Mouse (Mus musculus) midbrain, embryonic 11.5 days (tissue): ENCODE measurements at regions not wholly inside any gene's neighbourhood (a gene's known extent, or its start where the extent isn't known, plus 50 kb on each side); places are given as distances from the start of the nearest gene placed in this dataset.

ENCODE experiments used
- ATAC-seq: fragments of 200-750 bp; cut with Nextera tagmentation; 2 replicates; pipeline ENCODE4 v1.8.0; 2017; ENCODE audit warnings: moderate TSS enrichment, moderate library complexity; ENCODE audit not compliant: low FRiP score
- DNase-seq: peaks from one replicate; pipeline ENCODE4 v3.0.0; 2015; ENCODE audit warnings: low spot score; ENCODE audit errors: missing footprints
- H3K27ac ChIP-seq: fragments of 300-500 bp; sonication (generic); 2 replicates; pipeline ENCODE4 v1.5.1; 2014; ENCODE audit warnings: low read depth, low read length
- H3K27me3 ChIP-seq: fragments of 300-500 bp; sonication (generic); 2 replicates; pipeline ENCODE4 v1.6.1; 2014; ENCODE audit warnings: mild to moderate bottlenecking, low read length, moderate library complexity, mixed read lengths; ENCODE audit not compliant: control insufficient read depth, insufficient read depth
- H3K36me3 ChIP-seq: fragments of 300-500 bp; sonication (generic); 2 replicates; pipeline ENCODE4 v1.6.1; 2014; ENCODE audit warnings: mild to moderate bottlenecking, low read length, moderate library complexity, mixed read lengths; ENCODE audit not compliant: control insufficient read depth, insufficient read depth
- H3K4me1 ChIP-seq: fragments of 300-500 bp; sonication (generic); 2 replicates; pipeline ENCODE4 v1.6.1; 2014; ENCODE audit warnings: low read length; ENCODE audit not compliant: control insufficient read depth, insufficient read depth
- H3K4me2 ChIP-seq: fragments of 300-500 bp; sonication (generic); 2 replicates; pipeline ENCODE4 v1.6.1; 2014; ENCODE audit warnings: mild to moderate bottlenecking, moderate library complexity
- H3K4me3 ChIP-seq: fragments of 300-500 bp; sonication (generic); 2 replicates; pipeline ENCODE4 v1.5.1; 2014; ENCODE audit warnings: low read depth, low read length
- H3K9ac ChIP-seq: fragments of 300-500 bp; sonication (generic); 2 replicates; pipeline ENCODE4 v1.6.1; 2014; ENCODE audit warnings: low read length
- H3K9me3 ChIP-seq: fragments of 300-500 bp; sonication (generic); 2 replicates; pipeline ENCODE4 v1.6.1; 2016; ENCODE audit warnings: low read length; ENCODE audit not compliant: control insufficient read depth
- WGBS: fragments of 180-500 bp; shearing (Covaris S2); extraction: QIAGEN DNeasy Blood & Tissue Kit; methylation state at CpG from one replicate; pipeline ENCODE4 v1.1.7; 2014; 5-methylcytosine and 5-hydroxymethylcytosine counted together

GRCm38 (mm10) chr2:178708649-178709048, 278.3 kb downstream of the Cdh26 start:
- Histone ChIP-seq H3K9ac (no peak overlapping the region), H3K36me3 (no peaks in the 10 kb centered on the region), H3K9me3 (no peaks in the 10 kb centered on the region), H3K27ac (no peak overlapping the region), H3K4me2 (no peak overlapping the region), H3K4me1 (no peaks in the 10 kb centered on the region), H3K4me3 (no peak overlapping the region), H3K27me3 (no peaks in the 10 kb centered on the region)
- 82% methylated on average over 2 of the region's 2 CpGs for WGBS
- no peak for DNase-seq
- ATAC-seq: no peak

GRCm38 (mm10) chr2:178709192-178709881, 279.0 kb downstream of the Cdh26 start:
- H3K27me3 ChIP-seq: no peaks in the 10 kb centered on the region
- H3K27ac ChIP-seq: no peak overlapping the region
- no peak for ATAC-seq
- WGBS: 86% methylated on average over 5 of the region's 5 CpGs
- H3K4me2 ChIP-seq: no peak overlapping the region
- no peaks in the 10 kb centered on the region for H3K9me3 ChIP-seq
- no peak overlapping the region for H3K9ac ChIP-seq
- no peaks in the 10 kb centered on the region for H3K4me1 ChIP-seq
- H3K36me3 ChIP-seq: no peaks in the 10 kb centered on the region
- DNase-seq: no peak
- H3K4me3 ChIP-seq: no peak overlapping the region

- Histone ChIP-seq H3K9me3 (no peaks in the 10 kb centered on the region), H3K27ac (no peak overlapping the region), H3K4me3 (no peak overlapping the region), H3K4me1 (no peaks in the 10 kb centered on the region), H3K36me3 (no peaks in the 10 kb centered on the region), H3K27me3 (no peaks in the 10 kb centered on the region), H3K9ac (no peak overlapping the region), H3K4me2 (no peak overlapping the region)
- WGBS: 86% methylated on average over 3 of the region's 3 CpGs
- ATAC-seq (no peak), DNase-seq (peak; percentile 75)
These were observed 279.7 kb downstream of the Cdh26 start for GRCm38 (mm10) chr2:178710001-178710400.

- no peak overlapping the region for H3K9ac ChIP-seq
- no peaks in the 10 kb centered on the region for H3K36me3 ChIP-seq
- H3K27me3 ChIP-seq: no peaks in the 10 kb centered on the region
- H3K27ac ChIP-seq: no peak overlapping the region
- H3K9me3 ChIP-seq: no peaks in the 10 kb centered on the region
- no peak overlapping the region for H3K4me3 ChIP-seq
- H3K4me2 ChIP-seq: no peak overlapping the region
- DNase-seq (no peak), ATAC-seq (no peak)
- no peaks in the 10 kb centered on the region for H3K4me1 ChIP-seq
- WGBS: 68% methylated on average over 5 of the region's 5 CpGs
These were observed 281.3 kb downstream of the Cdh26 start for GRCm38 (mm10) chr2:178711587-178712080.

- 50% methylated on average over 9 of the region's 9 CpGs for WGBS
- ATAC-seq (no peak), DNase-seq (peak; percentile 82)
- Histone ChIP-seq H3K4me2 (no peak overlapping the region), H3K27ac (no peak overlapping the region), H3K9me3 (no peaks in the 10 kb centered on the region), H3K9ac (no peak overlapping the region), H3K27me3 (no peaks in the 10 kb centered on the region), H3K36me3 (no peaks in the 10 kb centered on the region), H3K4me3 (no peak overlapping the region), H3K4me1 (no peaks in the 10 kb centered on the region)
These were observed 282.1 kb downstream of the Cdh26 start for GRCm38 (mm10) chr2:178712391-178712892.

GRCm38 (mm10) chr2:178715500-178716245, 285.3 kb downstream of the Cdh26 start:
- no peak overlapping the region for H3K27ac ChIP-seq
- H3K4me2 ChIP-seq: no peak overlapping the region
- H3K9ac ChIP-seq: no peak overlapping the region
- no peaks in the 10 kb centered on the region for H3K27me3 ChIP-seq
- DNase-seq (peak; percentile 73), ATAC-seq (no peak)
- no peak overlapping the region for H3K4me3 ChIP-seq
- no peaks in the 10 kb centered on the region for H3K9me3 ChIP-seq
- WGBS: 69% methylated on average over 5 of the region's 5 CpGs
- H3K4me1 ChIP-seq: no peaks in the 10 kb centered on the region
- no peaks in the 10 kb centered on the region for H3K36me3 ChIP-seq

- Histone ChIP-seq H3K9me3 (no peaks in the 10 kb centered on the region), H3K4me1 (no peaks in the 10 kb centered on the region), H3K27me3 (no peaks in the 10 kb centered on the region), H3K36me3 (no peaks in the 10 kb centered on the region), H3K4me2 (no peak overlapping the region), H3K27ac (no peak overlapping the region), H3K4me3 (no peak overlapping the region), H3K9ac (no peak overlapping the region)
- 84% methylated on average over 5 of the region's 5 CpGs for WGBS
- ATAC-seq (no peak), DNase-seq (no peak)
These were observed 287.7 kb downstream of the Cdh26 start for GRCm38 (mm10) chr2:178718048-178718447.

GRCm38 (mm10) chr2:178723455-178723854, 293.1 kb downstream of the Cdh26 start:
- Histone ChIP-seq H3K36me3 (no peaks in the 10 kb centered on the region), H3K27ac (no peak overlapping the region), H3K27me3 (no peaks in the 10 kb centered on the region), H3K4me2 (no peak overlapping the region), H3K4me3 (no peak overlapping the region), H3K9me3 (no peaks in the 10 kb centered on the region), H3K4me1 (peaks cover 8% of the 10 kb centered on the region), H3K9ac (no peak overlapping the region)
- ATAC-seq: no peak
- WGBS: 70% methylated on average over 3 of the region's 3 CpGs
- DNase-seq: peak; percentile 75

GRCm38 (mm10) chr2:178724228-178724627, 293.9 kb downstream of the Cdh26 start:
- H3K4me3 ChIP-seq: no peak overlapping the region
- peaks cover 14% of the 10 kb centered on the region for H3K4me1 ChIP-seq
- H3K4me2 ChIP-seq: no peak overlapping the region
- H3K9ac ChIP-seq: no peak overlapping the region
- H3K36me3 ChIP-seq: no peaks in the 10 kb centered on the region
- DNase-seq (peak; percentile 78), ATAC-seq (no peak)
- no peaks in the 10 kb centered on the region for H3K27me3 ChIP-seq
- no peak overlapping the region for H3K27ac ChIP-seq
- 22% methylated on average over 5 of the region's 5 CpGs for WGBS
- no peaks in the 10 kb centered on the region for H3K9me3 ChIP-seq
